Mouse (Mus musculus): ENCODE results near the gene Tenm3.

GRCm38 (mm10) chr8:48181000-48181399 lies 662.8 kb downstream of the Tenm3 start:
- TF ChIP-seq CTCF (IDR thresholded peaks at IDR 0.05; ENCODE audit: extremely low read depth, insufficient read depth, low read length): no peak
- TF ChIP-seq POLR2A (IDR thresholded peaks at IDR 0.05; ENCODE audit: extremely low read depth, insufficient read depth, low read length): no peak
